Mouse (Mus musculus) embryo, embryonic 11.5 days (tissue): ENCODE measurements around the gene Neu2.

Experiments used
- DNase-seq: peaks from one replicate; pipeline ENCODE4 v3.0.0-alpha.2; 2012; ENCODE audit warnings: low read depth, low spot score

Gene Neu2

DNA sequence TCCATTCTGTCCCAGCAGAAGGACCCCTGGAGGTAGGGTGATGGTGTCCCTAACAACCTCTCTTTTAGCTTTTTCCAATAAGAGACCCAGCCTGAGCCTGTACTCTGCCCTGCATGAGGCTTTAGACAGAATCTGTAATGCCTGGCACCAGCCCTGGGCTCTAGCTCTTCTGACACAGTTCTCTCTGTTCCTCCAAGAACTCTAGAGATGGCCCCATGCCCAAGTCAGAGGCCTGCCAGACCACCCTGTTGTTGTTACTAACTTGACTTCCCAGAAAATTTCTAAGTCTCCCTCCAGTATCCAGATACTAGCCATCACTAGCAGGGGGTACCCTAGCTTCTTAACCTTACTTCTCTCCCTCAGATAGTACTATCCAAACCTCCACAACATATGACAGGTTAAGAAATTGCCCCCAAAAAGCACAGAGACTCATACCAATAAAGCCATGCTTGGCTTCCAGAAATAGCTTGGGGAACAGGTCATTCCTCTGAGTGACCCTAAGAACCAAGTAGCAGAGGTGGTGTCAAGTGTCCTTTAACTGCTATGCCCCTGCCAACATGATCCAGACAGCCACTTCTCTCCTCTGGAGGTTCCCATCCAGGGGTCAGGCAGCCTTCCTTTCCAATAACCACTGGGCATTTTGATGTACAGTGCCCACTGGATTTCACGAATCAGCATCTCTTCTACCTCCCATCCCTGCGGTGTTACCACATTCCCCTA is 105.0 kb downstream of the Neu2 start:
- DNase-seq, result no peak

DNA sequence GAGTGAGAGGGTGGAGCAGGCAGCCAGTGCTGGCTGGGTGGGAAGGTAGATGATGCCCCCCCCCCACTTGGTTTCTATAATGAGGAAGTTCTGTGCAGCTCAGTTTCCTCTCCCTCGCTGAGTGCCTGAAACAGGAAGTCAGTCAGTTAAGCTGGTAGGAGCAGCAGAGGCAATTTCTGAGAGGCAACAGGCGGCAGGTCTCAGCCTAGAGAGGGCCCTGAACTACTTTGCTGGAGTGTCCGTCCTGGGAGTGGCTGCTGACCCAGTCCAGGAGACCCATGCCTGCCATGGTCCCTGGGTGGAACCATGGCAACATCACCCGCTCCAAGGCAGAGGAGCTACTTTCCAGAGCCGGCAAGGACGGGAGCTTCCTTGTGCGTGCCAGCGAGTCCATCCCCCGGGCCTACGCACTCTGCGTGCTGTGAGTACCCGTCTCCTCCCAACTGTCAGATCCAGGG is 110.6 kb downstream of the Neu2 start, which contains the start of gene Inpp5d:
Gene Inpp5d, plus strand, starts transcription at position 102 of the 458 bp plus-strand sequence.
- DNase-seq, result no peak

DNA sequence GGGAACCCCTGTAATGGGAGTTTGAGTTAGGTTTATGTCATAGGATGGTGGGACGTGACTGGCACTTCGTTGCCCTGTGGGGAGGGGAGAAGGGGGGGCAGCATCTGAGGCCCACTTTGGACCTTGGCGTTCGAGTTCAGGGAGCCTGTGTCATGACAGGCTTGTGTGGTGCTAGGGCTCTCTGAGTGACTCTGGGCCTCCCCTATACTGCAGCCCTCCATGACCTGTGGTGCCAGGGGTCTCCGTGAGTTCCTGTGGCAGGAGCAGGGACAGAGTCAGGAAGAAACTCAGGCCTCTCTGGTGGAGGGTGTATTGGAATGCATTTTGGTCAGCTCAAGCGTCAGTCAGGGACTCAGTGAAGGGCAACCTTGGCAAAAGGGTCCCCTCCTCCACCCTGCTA is 111.0 kb downstream of the Neu2 start:
- DNase-seq, result no peak

DNA sequence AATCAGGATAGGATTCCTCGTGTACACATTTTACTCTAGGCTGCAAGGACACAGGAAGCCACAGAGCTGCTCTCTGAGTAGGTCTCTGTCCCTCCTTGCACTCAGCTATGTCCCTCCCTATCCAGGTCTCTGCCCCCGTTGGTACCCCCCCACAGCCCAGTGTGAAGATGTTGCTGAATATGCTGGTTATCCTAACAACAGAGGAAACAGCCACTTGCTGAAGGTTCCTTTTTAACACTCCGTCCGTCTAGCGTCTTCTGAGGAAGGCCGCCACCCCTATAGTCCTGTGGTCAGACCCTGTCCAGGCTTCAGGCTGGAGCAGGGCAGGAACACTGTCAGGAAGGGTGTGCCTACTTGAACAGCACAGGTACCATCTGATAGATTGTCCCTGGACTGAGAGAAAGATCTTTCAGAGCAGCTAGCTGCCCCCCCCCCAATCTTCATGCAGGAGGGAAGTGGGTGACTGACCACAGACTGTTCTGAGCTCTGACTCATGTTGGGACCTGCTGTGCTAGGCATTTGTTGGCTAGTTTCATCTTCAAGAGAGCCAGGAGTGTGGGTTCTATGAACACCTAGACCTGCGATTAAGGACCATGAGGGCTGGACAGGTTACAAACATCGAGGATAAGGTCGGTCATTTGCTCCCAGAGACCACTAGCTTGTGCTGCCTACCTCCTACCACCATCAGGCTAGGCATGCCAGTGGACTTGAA is 111.6 kb downstream of the Neu2 start:
- no peak for DNase-seq

DNA sequence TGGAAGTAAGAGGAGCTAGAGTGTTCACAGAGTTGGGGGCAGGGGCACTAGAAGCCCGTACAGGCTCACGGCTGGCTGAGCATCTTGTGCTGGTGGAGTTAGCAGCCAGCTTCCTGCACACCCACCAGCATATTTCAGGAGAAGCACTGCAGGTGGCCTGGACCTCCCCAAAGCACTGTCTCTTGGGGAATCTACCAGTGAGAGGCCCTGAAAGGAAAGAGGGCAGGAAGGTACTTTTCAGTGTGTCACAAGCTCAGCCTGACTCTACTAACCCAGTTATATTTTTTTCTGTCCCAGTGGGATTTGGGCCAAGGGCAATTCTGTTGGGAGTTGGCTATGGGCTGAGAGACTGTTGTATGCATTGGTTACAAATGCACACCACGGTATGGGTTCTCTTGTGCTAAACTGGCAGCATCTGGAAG is 112.2 kb downstream of the Neu2 start:
- DNase-seq, result no peak

DNA sequence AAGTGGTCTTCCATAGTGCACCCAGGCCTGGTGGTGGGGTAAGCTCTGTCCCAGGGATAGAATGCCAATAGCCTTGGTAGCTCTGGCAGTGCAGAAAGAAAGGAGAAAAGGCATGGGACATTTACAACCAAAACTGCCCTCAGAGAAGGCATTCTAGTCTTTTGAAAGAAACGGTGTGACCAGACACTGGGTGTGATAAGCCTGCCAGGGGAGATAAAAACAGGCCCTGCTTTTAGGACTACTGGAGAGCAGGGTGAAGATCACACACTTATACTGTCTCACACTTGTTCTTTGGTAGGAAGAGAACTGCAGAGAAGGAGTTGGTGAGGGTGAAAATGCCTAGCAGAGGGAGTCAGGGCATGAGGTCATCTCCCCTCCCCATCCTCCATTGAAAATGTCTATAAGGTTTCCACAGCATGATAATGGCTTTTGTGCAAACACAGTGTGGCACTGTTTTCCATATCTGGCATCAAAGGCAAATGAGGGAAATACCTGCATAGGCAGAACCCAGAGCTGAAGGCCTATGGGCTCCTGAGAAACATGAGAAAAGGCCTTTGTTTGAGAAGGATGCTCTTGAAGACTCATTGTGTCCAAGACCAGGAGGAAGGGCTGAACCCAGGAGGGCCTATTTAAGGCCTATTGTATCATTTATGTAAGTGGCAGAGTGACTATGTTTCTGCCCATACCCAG is 114.4 kb downstream of the Neu2 start:
- DNase-seq, result no peak

DNA sequence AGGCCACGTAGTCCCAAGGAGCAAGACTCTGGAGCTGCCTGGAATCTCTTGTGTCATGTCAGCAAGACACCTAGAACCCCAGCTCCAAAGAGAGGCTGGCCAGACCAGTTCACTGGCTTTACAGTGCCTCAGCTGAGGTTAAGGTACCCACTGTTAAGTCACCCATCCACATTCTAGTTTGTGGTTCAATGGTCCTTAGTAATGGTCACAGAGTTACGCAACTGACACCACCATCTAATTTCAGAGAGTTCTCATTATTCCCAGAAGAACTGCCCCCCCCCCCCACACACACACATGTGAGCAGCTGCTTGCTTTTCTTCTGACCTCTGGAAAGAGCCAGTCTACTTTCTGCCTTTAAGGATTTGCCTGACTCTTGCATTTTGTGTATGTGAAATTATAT is 115.1 kb downstream of the Neu2 start:
- DNase-seq, result no peak

DNA sequence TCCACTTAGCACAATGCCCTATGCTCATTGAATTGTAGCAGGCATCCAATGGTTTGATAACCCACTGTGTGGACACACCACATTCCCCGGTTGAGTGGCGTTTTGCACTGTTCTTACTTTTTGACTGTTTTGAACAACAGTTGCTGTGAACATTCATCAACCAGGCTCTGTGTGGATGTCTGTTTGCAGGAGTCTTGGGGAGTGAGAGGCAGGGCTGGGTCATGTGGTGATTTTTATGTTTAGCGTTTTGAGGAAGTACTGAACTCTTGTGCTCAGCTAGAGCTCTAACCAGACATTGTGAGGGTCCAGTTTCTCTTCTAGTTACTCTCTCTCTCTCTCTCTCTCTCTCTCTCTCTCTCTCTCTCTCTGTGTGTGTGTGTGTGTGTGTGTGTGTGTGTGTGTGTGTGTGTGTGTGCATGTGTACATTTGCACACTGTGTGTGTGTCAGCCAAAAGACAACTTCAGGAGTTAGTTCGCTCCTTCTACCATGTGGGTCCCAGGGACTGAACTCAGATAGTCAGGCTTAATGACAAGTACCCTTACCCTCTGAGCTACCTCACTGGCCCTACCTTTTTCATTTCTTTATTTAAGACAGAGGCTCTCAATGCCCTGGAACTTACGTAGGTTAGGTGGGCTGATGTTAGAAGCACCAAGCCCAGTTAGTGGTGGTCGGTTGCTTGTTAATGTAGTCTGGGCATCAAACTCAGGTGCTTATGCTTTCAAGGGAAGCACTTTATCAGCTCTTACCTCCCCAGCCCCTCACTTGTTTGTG is 115.8 kb downstream of the Neu2 start:
- DNase-seq, result no peak

DNA sequence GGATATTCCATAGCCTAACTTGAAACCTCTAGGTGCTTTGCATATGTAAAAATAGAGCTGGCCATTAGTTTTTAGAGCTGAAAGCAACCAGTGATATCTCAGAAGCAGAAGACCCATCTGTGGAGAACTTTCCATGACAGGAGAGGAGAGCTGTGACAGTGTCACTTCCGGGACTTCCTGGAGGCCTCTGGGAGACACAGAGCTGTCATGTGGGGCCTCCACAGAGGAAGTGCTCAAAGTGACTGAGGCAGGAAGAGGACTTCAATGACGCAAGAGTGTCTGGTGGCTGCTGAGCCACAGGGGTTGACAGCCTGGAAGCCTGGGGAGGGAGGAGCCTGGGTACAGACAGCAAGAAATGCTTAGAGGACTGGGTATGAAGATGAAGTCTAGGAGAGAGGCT is 116.7 kb downstream of the Neu2 start:
- no peak for DNase-seq

DNA sequence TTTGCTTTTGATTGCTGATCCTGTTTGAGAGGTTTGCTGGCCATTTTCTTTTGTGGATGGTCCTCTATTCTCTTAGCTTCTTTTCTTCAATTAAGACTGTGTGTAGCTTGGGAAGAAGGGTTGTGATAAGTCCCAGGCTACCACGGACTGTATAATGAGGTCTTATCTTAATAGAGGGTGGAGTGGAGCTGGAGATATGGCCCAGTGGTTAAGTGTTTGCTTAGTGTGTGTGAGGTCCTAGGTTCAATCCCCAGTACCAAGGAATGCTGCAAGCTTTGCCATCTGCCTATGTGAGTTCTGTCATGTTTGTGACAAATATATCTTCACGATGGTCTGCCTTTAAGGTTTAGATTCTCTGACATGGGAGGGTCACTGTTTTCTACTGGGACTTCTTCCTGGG is 118.4 kb downstream of the Neu2 start:
- DNase-seq, result no peak

DNA sequence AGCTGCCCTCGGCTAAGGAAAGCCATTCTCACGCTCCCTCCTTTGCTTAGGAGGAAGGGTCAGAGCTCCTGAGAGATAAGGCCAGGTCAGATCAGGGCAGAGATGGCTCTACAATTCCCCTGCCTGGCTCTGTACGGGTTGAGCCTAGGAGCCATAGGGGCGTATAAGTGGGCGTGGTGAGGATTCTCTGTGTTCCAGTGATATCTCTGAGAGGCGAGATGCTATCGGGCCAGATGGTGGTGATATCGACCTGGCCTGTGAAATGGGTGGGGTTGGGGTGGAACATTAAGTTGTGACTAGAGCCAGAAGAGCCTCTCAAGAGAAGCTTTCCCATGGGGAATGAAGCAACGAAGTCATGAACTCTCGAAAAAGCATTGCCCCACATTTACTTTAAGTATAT is 121.9 kb downstream of the Neu2 start:
- DNase-seq, result no peak

DNA sequence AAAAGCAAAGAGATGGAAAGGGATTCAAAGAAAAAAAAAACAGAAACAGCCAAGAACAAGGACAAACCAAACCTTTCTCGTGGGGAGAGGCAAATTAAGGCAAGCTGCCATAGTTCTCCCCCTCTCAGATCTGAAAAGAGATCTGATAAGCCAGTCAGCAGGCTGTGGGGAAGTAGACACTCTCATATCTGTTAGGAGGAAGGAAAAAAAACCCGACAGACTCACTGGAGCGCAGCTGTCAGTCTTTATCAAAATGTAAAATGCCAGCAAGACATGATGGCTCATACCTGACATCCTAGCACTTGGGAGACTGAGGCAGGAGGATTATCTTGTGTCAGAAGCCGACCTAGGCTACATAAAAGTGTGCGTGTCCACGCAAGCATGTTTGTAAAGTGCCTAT is 122.5 kb downstream of the Neu2 start:
- no peak for DNase-seq

DNA sequence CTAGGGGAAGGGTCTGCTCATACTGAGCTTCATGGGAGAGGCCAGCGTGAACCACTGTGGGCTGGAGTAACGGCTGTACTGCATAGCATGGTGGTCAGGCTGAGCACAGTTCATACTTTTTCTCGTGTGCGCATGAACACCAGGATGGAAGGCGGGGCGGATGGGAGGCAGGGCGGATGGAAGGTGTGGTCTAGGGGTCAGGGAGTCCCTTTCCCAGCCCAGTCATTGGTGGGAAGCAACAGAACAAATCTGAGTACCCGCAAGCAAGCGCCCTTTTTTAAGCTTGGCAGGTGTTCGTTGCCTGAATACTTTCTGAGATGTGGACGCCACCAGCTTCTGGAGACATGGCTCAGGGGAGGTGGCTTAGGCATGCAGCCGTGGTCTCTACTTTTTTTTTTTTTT is 127.0 kb downstream of the Neu2 start:
- DNase-seq, result no peak

DNA sequence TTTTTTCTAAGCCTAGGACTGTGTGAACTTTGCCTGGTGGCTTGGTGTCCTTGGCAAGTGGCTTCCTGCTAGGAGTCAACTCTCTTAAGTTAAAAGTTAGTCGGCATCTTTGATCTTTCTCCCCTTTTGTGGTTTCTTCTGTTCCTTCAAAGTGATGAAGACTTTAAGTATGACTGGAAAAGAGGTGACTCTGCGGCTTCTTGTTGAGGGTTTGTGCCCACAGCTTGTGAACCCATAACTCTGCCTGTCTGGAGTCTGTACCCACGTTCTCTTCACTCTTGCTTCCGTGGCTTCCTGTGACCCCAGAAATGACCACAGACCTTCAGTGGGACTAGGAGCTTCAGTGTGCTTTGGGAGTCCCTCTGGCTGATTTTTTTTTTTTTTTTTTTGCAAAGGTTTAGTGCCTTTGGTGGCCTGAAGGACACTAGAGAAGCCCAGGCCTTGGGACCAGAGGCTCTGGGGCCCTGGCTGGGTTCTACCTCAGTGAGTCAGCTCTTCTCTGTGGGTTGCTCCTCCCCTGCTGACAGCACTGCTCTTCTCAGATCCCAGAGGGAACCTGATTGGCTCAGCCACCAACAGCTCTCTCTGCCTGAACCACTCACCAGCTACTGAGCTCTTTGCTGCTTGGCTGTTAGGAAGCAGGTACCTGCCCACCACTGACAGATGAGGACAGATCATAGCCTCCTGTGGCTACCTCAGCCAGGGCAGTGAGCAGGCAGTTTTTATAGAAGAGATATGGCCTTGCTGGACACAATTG is 127.6 kb downstream of the Neu2 start:
- peak; percentile 16 for DNase-seq

DNA sequence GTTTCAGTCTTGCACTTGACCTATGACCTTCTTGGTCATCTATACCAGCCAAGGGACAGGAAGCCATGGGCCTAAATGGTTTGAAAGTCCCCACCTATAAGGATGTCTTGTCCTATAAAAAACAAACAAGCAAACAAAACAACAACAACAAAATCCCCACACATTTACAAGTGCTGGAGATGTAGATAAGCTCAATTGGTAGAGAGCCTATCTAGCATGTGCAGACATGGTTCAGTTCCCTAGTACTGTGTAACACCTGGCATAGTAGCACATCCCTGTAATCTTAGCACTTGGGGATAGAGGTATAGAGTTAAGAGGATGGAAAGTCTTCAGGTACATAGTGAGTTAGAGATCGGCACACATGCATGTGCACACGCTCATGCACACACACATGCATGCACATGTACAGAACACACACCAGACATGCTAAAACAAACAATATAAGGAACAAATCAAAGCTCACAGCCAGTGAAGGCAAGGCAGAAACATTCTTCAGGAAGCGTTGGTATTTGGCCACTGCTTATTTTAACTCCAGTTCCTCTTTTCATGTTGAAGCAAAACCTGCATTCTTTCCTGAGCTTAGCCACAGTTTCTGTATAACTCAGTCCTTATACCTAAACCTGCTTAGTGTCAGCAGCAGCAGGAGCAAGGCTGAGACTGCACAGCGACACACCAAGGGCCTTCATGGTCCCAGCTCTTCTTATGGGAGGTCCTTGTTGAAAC is 128.3 kb downstream of the Neu2 start:
- DNase-seq, result no peak

DNA sequence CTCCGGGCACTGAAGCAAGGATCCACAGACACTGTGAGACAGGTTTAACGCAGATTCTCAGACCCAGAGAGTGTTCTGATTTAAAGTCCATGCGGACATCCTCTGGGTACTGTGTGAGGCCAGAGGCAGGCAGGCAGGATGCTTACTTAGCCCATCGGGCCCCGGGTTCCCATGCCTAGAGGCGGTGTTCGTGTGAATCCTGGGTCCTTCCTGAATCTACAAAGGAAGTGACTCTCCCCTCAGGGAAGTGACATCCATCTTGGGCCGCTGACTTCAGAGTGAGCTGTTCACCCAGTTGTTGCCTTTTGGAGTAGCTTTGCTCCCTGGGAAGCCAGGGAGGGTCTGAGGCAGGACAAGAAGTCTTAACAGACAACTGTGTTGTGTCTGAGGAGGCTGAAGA is 130.0 kb downstream of the Neu2 start:
- no peak for DNase-seq

DNA sequence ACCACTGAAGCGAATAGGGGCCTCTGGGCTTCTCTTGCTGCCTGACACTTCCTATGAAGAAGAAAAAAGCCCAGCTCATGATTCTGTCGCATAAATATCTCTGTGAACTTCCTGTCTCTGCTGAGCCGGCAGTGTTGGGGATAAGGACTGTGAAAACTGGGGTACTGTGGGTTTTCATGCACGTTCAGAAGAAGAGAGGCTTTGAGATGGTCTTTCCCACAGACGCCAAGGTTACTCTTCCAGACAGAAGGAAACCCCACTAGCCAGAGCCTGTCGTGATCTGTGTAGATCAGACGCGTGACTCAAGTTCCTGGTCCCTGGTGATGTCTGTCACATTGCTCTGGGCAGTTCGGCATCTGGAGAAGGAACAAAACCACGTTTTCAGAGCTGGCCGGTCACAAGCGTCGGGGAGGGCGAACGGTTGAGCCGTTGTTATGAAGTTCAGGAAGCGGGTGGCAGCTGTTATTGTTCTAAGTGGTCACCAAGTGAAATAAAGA is 130.5 kb downstream of the Neu2 start:
- DNase-seq, result no peak

DNA sequence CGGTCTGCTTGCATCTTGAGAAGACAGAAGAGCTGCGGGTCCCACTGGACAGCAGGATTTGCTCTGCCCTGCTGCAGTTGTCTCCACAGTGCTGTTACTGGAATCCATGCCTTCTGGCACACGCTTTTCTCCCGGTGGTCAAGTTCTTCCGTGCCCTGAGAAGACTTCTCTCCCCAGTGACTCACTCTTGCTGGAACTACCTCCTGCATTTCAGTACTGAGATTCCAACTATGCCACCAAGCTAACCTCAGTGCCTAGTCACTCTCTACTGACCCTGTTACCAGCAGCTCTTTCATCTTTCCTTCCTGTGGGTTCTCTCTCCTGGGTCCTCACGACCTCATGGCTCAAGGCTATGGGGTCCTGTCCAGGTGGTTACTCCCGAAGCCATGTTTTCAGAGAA is 133.3 kb downstream of the Neu2 start:
- DNase-seq, result no peak

DNA sequence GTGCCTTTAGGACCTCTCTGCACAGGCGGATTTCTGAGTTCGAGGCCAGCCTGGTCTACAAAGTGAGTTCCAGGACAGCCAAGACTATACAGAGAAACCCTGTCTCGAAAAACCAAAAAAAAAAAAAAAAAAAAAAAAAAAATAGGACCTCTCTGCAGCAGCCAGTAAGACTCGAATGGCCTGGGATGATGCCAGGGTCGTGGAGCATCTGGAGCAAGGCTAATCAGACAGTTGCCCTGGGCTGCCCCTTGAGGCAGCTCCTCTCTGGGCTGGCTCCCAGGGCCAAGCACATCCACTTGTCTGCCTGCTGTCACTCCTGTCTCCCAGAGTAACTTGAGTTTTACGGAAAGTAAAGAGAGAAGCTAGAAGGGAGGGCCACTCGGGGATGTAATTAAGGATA is 135.4 kb downstream of the Neu2 start:
- DNase-seq, result no peak

DNA sequence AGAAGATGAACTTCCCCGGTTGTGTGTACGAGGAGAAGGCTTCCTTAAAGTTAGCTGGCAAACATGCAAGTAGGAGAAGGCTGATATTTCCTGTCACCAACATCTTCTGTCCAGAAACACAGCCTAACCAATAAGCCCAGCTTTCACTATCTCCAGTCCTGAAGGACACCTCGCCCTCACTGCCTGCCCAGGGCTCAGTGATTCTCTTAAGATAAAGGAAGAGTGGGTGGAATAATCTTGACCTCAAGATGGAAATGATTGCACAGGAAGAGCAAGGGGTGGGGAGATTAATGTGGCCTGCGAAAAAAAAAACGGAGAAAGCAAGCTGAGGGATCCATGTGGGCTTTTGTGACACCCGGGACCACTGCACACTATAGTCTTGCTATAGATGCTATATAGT is 136.1 kb downstream of the Neu2 start:
- no peak for DNase-seq
